Mouse (Mus musculus): ENCODE results near the gene Znrf2. TPM values are rescaled to one million over a fixed set of nuclear protein-coding genes. Genes with fewer than 3 reads are reported as not detected.
"Not testable (repeated sequence)": the region's sequence is repeated elsewhere in the genome, so short reads cannot be mapped to it uniquely, and the experiment has no call there.

Znrf2 gene
- total RNA-seq, 2 experiments from 2014 or later, result 11.5 to 13.1 TPM

DNA sequence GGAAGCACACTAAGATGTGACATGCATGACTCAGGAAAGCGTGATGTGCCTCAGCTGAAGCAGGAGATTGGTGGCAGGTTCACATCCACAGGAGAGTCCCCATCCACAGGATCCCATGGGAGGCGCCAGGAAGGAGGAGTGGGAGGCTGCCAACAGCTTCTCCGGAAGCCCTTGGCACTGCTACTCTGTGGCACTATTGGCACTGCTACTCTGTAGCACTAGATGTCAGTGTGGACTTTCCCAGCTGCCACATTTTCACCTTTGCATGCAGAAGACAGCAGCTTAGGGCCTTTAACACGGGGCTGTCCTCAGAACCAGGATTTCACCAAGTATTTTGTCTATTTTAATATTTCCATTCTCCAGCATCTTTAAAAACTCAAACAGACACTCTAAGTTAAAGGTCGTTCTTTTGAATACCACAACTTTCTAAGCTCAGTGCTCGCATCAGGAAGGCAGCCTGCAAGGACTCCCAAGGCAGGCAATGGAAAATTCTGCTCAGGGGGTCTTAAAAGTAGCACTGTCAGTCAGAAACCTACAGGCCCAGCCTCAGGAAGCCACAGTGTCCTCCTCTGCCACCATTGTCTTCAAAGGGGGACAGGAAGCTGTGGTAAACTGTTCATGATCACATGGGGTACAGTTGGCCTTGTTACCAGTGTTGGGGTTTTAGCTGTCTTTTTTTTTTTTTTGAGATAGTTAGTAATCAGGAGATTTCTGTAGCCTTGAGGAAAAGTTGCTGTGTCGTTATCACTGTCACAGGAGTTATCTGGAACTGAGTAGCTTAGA, 7.0 kb upstream of the Znrf2 start:
- DNase-seq, result peak; percentile 23

DNA sequence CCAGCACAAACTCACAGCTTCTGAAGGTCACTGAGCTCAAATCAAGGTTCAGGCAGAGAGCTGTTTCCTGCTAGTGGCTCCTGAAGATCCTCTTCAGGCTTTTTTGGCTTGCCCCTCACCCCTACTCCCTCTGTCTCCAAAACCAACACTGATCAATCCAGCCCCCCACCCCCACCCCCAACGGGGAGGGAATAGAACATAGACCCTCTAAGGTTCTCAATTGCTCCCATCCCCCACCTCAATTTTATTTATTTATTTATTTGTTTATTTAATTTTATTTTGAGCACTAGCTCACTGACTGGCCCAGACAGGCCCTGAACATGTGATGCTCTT, 6.4 kb upstream of the Znrf2 start:
- DNase-seq, result no peak

DNA sequence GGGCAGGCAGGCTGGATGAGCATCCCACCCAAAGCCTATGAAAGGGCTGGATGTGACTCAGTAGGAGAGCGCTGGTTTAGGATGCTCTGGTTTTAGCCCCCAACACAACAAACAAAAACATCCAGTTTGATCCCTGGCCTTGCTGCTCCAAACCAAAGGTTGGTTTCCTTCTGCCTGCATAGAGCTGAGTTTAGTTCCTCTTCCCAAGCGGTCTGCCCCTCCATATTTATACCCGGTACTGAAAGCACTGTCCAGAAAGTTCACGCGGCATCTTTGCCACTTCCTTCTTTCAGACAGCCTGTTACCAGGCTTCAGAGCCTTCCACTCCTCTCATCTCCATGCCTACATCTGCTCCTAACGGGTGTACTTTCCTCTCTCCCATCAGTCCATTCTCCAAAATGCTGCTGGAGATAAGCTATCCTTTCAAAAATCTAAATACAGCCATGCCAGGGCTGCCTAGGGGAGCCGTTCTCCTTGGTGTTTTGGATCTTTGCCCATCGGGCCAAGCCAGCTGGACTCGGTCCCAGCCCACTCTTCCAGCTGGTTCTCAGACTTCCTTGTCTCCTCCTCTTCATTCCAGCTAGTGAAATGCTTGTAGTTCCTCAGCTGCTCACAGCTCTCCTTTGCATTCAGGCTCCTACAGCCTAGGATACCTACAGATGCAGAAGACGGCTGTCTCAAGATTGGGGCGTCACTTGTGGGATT, 5.0 kb upstream of the Znrf2 start:
- DNase-seq, result peak; percentile 31

DNA sequence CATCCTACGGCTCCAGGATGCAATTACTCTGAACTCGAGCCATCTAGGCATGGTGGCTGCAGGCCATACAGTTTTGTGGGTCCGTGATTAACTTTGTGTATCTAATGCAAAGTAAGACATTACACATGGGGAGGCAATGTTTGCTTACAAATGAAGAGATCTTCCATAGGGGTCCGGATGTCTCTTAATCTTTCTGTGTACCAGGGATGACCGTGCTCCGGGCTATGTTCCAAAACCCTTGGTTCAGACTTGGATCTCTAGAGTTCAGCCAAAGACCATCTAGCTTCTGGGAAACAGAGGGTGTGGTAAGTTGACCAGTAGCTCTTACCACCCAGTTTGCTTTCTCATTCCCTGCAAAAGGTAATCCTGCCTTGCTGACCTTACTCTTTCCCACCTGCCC, 4.4 kb upstream of the Znrf2 start:
- DNase-seq, result no peak

DNA sequence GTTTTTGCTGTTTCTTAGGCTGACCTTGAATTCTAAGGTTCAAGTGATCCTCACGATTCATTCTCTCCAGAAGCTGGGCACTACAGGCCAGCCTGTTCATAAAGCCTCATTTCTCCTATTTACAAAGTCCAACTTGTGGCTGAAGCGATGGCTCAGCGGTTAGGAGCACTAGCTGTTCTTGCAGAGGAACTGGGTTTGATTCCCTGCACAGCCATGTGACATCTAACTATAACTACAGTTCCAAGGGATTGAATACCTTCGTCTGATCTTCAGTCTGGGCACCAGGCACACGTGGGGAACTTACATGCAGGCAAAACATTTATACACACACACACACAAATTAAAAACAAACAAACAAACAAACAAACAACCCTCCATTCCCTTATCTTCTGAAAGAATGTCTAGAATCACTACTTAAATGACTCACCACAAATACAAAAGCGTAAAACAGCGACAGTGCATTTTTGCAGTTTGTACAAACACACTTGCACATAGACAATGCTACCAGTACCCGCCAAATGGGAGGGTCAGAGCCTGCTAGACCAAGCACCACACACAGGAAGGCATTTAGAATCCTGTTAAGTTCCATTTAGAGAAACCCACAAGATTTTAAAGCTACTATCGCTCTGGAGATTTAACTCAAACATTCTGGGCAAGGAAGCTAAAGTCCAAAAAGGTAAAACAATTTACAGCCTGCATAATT, 1.1 kb upstream of the Znrf2 start:
- no peak for DNase-seq

DNA sequence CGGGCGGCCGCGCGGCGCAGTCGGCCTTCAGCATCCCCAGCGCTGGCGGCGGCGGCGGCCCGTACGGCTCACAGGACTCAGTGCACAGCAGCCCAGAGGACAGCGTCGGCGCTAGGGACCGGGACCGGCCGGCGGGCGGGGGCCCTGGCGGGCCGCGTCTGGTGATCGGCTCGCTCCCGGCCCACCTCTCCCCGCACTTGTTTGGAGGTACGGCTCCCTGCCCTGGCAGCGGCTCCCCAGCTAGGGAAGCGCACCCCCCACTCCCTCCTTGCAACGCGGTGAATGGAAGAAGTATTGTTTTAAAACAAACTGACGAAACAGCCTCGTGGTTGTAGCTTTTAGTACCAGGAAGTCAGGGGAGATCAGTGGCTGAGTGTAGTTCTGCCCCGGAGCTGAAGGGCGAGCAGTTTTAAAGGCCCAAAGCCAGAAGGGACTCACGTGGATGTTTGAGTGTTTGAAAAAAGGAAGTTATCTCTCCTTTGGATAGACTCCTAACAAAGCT, 601 bp downstream of the Znrf2 start:
- peak; percentile 55 for DNase-seq

DNA sequence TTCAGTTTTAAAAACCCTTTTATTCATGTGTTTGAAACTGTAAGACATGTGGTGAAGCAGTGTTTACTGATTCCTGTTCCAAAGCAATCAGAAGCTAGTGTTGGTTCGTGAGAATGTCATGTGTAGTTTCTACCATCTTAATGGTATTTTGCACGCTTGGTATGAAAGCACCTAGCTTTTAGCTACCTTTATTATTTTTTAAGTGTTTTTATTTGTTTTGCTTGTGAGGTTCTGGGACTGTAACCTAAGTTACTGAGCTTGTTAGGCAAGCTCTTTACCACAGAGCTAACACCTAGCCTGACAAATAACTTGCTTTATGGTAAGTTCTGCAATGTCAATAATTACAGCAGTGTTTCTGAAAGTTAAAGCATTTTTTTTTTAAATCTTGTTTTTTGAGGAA, 1.7 kb downstream of the Znrf2 start:
- DNase-seq, result no peak

DNA sequence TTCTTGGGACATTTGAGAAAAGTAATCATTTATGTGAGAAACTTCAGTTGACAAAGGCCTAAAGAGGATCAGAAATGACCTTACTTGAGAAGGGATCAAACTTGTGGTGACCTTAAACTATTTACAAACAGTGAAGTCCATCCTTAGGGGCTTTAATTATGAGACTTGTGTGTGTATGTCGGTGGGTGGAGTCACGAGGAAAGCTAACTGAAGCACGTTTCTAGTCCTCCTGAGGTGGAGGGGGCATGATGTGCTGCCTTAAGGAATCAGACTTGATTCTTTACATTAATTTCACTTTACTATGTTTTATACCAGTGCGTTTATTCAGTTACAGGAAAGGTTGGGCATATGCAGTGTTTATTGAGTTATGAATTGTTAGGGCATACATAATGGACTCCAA, 2.6 kb downstream of the Znrf2 start:
- no peak for DNase-seq

DNA sequence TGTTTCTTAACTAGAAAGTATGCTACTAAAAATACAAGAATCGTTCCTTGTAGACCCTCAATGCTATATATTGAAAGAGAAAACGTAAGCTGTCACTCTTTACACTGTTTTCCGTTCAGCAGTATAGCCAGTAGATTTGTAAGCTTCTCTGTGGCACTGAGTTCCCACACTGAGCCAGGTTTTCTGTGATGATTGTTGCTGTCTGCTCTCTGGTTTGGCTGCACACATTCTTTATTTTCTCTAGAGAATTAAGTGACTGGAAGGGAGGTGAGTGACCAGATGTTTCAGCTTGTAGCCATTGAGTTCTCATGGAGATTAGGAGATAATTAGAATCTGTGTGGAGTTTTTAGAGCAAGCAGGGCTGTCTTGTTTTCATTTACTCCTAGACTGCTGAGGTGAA, 3.0 kb downstream of the Znrf2 start:
- DNase-seq, result no peak

DNA sequence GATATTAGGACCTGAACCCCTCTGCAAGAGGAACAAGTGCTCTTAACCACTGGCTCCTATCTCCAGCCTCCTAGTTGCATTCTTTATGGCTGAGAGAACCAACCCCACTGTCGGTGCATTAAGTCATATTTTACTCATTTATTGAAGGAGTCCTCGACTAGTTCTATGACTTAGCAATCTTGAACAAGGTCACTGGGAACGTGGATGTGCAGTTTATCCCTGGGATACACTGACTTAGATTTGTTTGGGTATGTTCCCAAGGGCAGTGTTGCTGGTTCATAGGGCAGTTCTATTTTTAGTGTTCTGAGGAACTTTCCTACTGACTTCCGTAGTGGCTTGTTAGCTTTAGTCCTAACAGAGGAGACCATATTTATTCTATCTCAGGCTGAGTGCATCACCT, 5.6 kb downstream of the Znrf2 start:
- DNase-seq, result no peak

DNA sequence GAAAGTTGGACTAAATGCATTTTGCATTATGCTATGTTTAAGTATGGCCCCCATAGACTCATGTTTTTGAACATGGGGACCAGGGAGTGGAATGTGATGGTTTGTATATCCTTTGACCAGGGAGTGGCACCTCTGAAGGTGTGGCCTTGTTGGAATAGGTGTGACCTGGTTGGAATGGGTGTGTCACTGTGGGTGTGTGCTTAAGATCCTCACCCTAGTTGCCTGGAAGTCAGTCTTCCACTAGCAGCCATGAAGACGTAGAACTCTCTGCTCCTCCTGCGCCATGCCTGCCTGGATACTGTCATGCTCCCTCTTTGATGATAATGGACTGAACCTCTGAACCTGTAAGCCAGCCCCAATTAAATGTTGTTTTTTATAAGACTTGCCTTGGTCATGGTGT, 7.8 kb downstream of the Znrf2 start:
- not testable (repeated sequence) for DNase-seq

DNA sequence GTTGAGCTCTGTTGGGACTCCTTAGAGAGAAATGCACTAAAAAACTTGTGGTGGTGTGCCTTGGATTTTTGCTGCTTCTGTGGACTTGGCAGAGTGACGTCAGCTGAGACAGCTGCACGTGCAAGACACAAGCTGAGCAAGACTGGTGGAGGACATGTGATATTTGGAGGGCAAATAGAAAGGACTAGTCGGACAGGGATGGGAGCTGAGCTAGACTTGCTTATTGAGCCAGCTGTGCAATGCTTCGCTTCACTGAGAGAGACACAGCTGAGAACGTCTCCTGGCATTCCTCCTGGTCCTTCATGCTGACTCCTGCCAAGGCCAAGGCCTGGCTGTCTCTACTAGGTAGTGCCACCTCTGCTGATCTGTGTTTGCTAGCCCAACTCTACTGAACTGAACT, 10.8 kb downstream of the Znrf2 start:
- peak; percentile 52 for DNase-seq

DNA sequence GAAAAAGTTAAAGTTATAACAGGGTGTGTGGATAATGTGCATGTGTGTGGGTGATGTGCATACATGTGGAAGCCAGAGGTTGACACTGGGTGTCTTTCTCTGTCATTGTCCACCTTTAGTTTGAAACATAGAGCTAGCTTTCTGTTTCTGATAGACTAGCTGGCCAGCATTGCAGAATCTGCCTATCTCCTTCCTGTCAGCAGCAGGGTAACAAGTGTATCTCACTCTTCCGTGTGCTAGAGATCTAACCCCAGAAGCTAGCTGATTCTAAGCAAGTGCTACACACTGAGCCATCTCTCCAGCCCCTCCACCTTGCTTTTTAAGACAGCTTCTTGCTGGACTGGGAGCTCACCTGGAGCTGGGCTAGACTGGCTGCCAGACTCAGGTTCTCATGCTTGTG, 11.6 kb downstream of the Znrf2 start:
- no peak for DNase-seq

DNA sequence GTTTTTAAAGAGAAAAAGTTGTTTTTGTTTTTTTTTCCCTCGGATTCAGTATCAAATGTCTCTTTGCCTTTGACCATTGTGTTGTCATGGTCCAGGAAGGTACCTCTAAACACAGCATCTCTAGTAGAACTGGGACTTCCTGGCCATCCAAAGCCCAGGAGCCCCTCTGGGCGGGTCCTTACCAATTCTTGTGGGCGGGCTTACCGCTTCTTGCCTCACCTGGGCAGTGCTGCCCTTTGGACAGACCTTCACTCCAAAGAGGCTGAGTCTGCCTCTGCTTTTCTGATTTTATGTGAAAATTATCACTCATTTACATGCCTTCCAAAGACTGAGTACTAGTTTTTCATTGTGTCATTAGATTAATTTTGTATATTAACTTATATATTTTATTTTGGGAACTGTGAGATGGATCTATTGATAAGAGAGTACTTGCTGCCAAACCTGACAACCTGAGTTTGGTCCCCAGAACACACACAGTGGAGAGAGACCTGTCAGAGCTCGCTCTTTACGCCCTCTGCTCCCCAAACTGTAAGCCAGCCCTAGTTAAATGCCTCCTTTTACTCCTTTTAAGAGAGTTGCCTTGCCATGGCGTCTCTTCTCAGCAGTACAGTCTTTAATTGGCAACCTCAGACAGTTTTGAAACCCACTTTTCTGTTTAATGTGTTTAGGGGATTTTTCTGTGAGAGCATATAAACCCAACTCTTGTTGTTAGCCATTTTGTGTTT, 13.5 kb downstream of the Znrf2 start:
- DNase-seq, result no peak

DNA sequence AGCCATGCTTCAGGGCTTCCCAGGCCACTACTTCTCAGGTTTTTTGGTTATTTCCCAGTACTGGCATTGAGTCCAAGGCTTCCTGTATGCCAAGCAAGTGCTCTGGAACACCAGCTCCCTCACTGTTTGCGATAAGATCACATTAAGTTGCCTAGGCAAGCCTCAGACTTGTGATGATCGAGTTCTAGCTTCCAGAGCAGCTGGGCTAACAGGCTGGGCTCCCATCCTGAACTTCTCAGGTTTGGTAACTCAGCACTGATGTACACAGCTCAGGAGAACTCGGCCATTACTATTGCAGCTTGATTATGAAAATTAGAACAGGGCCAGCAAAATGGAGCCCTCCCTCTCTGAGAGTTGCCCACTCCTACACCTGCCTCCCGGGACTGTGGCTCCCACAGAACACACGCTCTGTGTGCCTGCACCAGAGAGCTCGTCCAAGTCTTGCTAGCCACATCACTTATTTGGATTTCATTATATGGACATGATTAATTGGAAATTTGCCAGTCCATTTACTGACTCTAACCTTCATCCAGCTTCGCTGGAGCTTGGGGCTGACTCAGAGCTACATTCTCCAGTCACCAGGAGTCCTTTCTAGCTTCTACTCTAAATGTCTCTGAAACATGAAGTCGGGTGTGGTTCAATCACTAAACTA, 14.5 kb downstream of the Znrf2 start:
- no peak for DNase-seq

DNA sequence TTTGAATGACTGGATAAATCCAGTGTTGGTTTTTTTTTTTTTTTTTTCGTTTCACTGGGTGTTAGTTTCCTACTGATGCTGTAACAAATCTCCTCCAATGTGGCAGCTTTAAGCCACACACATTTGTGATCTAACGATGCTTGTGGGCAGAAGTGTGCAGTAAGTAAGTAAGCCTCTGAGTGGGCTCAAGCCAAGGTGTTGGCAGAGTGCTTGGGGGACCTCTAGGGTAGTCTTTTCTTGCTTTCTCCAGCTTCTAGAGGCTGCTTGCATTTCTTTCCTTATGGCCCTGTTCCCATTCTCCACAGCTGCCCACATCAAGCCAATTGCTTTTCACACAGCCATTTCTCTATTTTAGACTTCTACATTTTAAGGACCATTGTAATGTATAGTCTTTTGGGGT, 16.7 kb downstream of the Znrf2 start:
- DNase-seq, result no peak

DNA sequence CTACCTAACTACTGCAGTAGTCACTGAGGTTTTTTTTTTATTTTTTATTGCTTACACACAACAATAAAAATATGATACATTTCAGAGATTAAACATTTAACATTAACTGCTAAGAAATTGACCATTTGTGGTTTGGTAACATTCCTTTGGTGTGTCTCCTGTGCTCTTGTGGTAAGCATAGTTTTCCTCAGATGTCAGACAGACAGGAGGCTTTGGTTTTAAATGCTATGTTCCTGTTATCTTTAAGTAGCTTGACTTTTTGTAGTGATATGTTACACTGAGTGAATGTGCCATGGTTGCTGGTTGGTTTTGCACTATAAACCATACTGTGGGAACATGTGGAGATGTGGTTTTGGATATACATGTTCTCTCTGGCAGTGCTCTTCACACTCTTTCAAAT, 19.9 kb downstream of the Znrf2 start:
- no peak for DNase-seq

DNA sequence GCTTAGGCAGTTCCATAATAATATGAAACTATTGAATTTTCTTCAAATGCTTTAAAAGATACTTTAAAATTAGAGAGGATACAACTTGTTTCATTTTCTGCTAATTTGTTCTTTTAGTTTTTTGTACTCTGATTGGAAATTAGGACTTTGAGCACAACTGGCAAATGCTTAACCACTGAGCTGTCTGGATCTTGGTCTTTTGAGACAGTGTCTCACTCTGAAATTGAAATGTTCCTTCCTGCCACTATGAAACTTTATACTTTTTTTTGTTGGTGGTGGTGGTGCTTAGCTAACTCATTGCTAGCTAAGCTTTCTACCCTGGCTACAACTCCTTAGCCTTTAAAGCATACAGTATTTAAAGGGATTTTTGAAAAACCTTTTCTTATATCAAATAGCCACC, 24.7 kb downstream of the Znrf2 start:
- no peak for DNase-seq

DNA sequence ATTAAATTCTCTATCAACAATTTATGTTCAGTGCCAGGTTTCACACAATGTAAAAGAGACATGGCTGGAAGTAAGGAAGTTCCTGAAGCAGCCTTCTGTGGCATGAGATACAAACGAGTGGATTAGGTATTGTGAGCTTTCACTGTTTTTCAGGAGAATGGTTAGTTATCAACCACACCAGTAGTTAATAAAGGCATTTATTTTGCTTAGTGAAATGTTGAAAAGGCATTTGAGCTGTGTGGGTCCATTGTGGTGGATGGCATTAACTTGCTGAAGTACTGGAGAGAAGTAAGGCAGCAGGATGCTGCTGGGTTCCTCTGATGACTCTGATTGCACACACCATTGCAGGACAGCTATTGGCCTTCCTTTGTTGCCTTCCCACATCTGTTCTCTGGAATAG, 25.3 kb downstream of the Znrf2 start:
- DNase-seq, result no peak

DNA sequence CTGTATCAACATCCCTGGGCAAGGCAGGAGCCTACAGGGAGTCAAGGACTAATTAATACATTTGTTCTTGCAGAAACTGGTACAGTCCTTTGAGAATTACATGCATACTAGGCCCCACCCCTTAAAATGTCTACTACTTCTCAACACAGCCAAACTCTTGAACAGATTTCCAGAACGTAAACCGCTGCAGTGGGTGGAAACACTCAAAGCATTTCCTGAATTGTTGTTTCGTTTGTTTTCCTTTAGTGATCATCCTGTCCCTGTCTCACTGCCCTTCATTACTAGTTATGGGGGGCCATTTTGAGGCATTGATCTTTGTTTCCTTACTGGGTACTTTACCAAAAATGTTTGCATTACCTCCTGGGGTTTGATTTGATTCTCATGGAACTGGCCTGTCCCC, 31.8 kb downstream of the Znrf2 start:
- no peak for DNase-seq

DNA sequence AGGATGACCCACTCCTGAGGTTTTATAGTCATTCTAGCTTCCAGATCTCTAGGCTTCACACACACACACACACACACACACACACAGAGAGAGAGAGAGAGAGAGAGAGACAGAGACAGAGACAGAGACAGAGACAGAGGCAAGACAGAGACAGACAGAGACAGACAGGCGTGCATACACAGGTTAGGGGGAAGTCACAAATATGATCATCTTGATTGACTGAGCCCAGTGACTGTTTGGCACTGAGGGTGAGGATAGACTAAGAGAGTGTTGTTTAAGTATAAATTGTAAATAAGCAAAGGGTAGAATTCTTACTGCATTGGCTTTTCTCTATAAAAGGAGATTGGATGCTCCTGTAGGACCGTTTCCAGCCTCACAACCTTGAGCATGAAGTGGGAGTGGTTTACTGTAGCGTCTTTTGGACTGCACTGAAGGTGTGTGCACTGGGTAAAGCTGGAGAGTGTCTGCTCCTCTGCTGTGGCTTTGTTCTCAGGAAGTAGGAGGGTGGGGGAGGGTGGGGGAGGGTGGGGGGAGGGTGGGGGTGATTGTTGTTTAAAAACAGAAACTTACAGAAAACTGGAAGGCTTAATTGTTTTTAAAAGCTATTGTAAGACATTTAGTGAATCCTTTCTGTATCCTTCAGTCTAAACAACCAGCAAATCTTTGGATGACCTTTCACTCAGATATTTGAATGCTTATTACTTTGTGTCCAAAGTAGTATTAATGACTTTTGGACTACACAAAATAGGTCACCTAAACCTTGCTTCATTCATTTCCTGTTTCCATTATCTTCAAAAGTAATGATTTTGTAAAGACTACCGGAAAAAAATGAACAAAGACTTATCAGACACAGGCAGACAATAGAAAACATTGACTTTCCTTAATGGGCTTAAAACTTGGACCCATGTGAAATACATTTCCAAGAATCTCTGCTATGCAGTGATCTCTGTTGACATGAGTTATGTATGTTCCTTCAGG, 32.8 kb downstream of the Znrf2 start:
- no peak for DNase-seq

Measured in gastrocnemius, postnatal 25 days (tissue).